Mouse (Mus musculus): Measurements from ENCODE around the gene Pik3r2.

Gene Pik3r2

DNA sequence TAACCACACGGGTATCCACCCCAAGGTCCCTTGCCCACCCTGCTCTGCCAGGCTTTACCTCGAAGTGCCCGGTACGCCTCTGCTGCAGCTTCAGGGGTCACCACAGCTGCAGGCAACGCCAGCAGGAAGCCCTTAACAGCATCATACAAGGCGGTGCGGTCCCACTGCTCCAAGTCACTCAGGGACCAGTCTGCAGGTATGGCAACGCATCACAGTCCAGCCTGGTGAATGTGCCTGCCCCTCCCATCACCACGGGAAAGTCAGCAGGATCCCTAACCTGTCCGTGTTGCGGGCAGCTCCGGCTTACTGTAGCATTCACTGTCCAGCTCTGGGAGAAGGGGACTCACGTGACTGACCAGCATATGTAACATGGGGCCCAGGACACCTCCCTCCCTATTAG, 4.4 kb downstream of the Pik3r2 start:
- no peak for DNase-seq

DNA sequence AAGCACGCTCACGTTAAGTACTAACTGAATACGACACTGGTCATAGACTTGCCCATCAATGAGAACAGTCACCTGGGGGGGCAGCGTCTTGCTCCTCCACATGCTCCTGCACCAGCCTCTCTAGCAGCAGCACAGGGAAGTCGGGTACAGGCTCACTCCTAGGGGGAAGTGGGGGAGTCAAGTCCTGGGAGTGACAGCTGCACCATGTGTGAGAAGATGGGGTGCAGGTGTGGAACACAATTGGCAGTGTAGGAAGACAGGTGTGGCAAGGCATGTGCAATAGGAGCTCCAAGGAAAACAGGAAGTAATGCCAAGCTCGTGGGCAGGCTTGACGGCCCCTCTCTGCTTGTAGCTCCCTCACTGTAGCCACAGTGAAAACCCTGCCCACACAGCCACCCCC, 5.3 kb downstream of the Pik3r2 start:
- no peak for DNase-seq

- no peak for DNase-seq
Measured at GRCm38 (mm10) chr8:70770748-70771147, 5.8 kb downstream of the Pik3r2 start.

GRCm38 (mm10) chr8:70769858-70770257, 6.7 kb downstream of the Pik3r2 start:
- DNase-seq, result no peak

GRCm38 (mm10) chr8:70769359-70769758, 7.2 kb downstream of the Pik3r2 start:
- DNase-seq, result peak; percentile 96

DNA sequence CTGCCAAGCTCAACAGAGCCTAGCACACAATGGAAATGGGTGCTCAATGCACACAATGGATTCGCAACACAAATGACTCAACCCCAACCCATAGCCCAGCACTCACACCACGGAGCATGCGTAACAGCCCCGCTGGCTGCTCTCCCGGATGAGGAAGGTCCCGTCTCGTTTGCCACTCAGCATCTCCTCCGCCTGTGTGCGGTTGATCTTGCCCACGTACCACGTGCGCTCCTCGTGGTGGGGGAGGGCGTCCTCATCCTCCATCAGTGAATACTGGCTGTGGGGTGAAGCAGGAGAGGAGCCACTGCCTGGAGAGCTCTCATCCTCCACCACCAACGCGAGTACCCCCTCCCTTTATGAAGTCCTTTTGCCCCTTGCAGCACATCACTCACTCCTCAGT, 7.6 kb downstream of the Pik3r2 start:
- no peak for DNase-seq

DNA sequence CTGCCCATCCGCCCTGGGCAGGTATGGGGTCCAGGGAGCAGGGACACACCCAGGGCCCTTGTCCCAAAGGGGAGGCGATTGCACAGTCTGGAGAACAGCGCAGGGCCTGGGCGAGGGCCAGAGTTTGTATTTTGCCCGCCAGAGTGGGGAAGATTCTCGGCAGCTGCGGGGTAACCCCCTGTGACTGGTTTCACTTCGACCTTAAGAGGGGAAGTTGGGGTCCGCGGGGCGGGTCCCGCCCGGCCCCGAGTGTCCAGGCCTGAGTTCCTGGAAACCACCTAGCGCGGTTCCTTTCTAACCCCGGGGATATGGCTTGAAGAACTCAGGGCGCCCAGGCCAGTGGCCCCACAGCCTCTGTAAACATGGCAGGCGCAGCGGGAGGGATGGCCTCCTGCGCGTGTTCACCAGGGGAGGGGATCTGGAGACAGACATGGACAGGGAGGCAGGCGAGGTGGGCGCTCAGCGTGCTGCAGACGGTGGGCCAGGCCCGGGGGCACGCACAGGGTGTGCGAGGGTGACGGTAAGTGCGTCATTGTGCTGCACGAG, 8.2 kb downstream of the Pik3r2 start:
- DNase-seq, result no peak

DNA sequence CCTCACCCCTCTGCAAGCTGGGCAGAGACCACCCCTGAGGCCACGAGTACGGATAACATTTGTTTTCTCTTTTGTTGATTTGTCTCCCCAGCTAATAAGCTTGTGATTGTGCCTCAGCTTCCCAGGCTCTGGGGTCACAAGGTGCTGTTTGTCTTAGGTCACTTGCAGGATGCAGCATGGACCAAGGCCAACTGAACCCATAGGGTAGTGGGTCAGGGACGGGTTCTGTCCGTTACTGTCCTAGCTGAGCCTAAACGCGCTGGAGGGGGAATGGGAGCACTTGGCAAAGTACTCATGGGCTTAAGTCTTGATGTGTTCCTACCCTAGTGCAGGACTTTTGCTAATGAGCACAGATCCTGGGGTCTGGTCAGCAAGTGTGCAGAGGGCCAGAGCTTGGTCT, 9.0 kb downstream of the Pik3r2 start:
- DNase-seq, result no peak

DNA sequence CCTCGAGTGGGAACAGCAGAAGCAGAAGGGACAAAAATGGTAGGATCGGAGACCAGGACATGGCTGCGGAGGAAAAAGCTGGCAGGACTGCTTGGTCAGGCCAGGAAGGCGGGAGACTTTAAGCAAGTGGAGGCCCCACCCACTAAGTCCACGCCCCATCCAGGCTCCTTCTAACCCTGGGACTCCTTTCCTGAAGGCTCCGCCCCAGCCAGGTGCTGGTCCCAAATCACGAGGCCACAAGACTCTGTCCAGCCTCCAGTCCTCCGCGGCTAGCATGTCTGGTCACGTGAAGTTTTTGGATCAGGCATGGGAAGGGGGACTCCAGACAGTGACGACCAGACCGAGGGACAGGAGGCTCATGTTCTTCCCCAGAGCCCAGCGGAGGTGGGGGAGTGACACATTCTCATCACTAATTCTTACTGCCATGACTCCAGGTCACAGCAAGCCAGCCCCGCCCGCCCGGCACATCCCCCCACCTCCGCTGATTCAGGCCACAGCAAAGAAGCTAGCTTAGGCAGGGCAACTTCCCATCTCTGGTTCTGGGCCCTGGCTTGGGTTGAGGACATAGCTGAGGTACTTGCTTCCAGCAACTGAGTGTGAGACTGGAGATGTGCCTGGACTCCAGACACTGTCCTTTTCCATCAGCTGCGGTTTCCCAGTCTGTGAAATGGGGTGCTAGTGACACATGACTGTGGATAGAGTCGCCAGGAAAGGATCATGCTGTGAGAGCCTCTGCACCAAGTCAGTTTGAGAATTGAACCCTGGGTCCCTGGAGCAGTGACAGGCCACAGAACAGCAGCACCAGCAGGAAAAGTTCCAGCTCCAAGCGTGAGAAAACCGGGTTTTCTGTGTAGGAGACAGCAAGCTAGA, 9.7 kb downstream of the Pik3r2 start:
- DNase-seq, result peak; percentile 91

DNA sequence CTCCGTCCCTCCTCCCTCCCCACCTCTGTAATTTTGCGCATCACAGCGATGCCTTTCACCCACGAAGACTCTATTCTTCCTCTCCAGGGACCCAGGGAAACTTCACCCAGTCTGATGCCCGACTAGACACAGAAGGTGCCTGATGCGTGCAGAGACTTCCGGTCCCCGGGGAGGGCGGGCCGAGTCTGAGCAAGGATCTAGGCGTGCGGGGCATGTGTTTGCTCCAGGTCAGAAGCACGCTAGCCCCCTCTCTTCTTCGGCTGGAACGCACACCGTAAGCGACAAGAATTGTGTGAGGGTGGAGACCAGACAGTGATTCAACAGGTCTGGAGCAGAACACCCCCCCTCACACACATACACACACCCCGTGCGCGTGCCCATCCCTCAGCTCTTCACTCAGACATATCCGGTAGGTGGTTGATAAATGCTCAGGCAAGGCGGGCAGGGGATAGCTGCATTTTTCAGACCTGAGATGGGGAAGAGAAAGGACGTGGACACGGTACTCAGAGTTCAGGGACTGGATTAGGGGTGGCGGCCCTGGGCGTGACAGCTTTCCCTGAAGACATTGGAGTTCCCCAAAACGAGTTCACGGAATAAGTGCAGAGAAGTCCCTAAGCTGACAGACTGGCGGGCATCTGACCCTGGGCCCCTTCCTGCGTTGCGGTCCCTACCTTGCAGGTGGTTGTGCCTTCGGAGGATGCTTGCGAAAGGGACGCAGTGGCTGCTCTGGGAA, 10.5 kb downstream of the Pik3r2 start:
- DNase-seq, result peak; percentile 67

GRCm38 (mm10) chr8:70765329-70765728, 11.2 kb downstream of the Pik3r2 start:
- no peak for DNase-seq

DNA sequence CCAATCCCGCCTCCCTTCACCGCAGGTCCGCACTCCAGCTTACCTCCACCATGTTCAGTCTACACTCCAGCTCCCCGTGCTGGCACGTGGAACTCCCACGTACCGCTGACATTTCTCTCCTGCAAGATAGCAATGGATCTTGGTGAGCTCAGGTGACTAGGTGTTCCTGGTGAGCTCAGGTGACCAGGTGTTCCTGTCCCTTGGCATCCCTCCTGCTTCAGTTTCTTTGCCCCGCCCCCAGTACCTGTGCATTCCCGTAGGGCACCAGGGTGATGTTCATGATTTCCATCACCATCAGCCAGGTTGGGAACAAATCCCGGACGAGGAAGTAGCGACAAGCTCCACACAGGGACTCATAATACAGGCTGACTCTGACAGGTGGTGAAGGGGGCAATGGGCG, 11.8 kb downstream of the Pik3r2 start:
- DNase-seq, result no peak

- DNase-seq, result no peak
Measured at GRCm38 (mm10) chr8:70764026-70764425, 12.5 kb downstream of the Pik3r2 start.

GRCm38 (mm10) chr8:70763354-70763753, 13.2 kb downstream of the Pik3r2 start:
- DNase-seq, result peak; percentile 69

DNA sequence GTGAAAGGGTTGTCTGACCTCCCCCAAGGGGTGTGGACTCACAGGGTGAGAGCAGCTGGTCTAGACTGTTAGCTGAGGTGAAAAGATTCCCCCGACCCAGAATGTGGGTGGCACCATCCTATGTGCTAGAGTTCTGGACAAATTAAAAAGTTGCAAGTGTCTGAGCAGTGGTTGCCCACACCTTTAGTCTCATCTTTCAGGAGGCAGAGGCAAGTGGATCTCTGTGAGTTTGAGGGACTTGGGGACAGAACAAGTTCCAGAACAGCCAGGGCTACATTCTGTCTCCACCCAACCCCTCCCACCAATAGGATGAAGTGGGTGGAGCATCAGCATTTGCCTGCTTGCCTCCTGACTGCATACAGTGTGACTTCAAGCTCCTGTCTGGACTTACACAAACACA, 14.4 kb downstream of the Pik3r2 start:
- DNase-seq, result no peak

- DNase-seq, result peak; percentile 99
Measured at GRCm38 (mm10) chr8:70760775-70761406, 15.6 kb downstream of the Pik3r2 start, which contains the start of gene Mpv17l2. Gene Mpv17l2, minus strand, starts transcription at chr8:70760946.

- DNase-seq, result no peak
Measured at GRCm38 (mm10) chr8:70760350-70760749, 16.2 kb downstream of the Pik3r2 start.

GRCm38 (mm10) chr8:70758616-70759561, 17.6 kb downstream of the Pik3r2 start:
- peak; percentile 72 for DNase-seq

DNA sequence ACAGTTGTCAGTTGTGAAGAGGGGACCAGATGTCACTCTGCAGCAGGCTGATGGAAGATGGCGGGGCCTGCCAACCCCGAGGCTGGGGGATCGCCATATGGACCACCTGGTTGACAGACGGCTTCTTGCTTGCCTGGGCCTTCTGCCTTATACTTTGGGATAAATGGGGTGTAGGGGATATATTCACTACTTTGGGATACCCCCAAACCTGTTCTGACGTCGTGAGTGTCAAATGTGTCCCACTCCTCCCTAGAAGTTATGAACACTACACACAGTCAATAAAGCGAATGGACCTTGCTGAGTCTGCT, 18.3 kb downstream of the Pik3r2 start:
- DNase-seq, result peak; percentile 5

GRCm38 (mm10) chr8:70757523-70758307, 18.8 kb downstream of the Pik3r2 start:
- peak; percentile 3 for DNase-seq

DNA sequence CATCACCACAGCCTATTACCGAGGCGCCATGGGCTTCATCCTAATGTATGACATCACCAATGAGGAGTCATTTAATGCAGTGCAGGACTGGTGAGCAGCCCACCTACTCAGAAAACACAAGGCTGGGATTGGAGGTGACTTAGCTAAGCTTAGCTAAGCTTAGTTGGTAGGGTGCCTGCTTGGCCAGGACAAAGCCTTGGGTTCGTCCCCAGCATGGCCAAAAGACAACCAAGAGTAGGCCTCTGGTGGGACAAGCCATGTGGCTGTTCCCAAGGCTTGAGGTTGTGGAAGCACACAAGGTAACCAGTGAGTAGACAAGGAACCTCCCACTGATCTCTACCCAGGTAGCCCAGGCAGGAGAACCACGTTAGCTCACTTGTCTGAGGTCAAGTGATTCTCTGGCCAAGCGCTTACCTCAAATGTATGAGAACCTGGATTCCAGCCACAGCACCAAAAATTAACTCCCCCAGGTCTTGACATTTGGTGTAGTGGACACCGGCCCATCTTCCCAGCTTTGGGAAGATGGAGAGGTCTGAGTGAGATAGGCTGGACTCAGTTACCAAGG, 20.0 kb downstream of the Pik3r2 start:
- no peak for DNase-seq
